Comparison of ENCODE assay signal across 8 mouse cellular contexts in genomic region chr3:37419458-37419991, GRCm38 (mm10). TPM values are rescaled to one million over a fixed set of nuclear protein-coding genes. Genes with fewer than 3 reads are reported as not detected.
DNase-seq lines count a peak whose midpoint lies in the region; ATAC-seq lines count a peak whose summit lies in the region.

Gene Spata5 (plus strand): TSS chr3:37419896.

- peak; percentile 72 for ATAC-seq in megakaryocyte progenitor cell, adult 5-6 weeks (replicated peaks; ENCODE audit: poor library complexity)

- DNase-seq in adipocyte (ENCODE audit: low spot score): peak; percentile 100
- peak; percentile 99 for DNase-seq in embryo, embryonic 10 days (ENCODE audit: low spot score)
- DNase-seq in gastrocnemius, postnatal 10 days: peak; percentile 97
- peak; percentile 100 for DNase-seq in induced T-regulatory cell, adult 2 months (ENCODE audit: low read depth)
- peak; percentile 95 to 96 for DNase-seq in left cerebral cortex, adult 9 months (ENCODE audit: low spot score in 2 of 2)
- DNase-seq in right cerebral cortex, postnatal 14 days: peak; percentile 99
- peak; percentile 90 to 98 for DNase-seq in urinary bladder, postnatal 36 days (ENCODE audit: low spot score in 2 of 2)

RNA-seq across cellular contexts. Expression of gene Spata5, which starts in this region (rescaled TPM):
- total RNA-seq in gastrocnemius, postnatal 10 days (2021): 10 to 100 TPM; 14.5 to 14.8 TPM
- total RNA-seq in megakaryocyte progenitor cell, adult 5-6 weeks (2015): 68.9 and 78.2 TPM in 2 replicates
- 126 and 148 TPM in 2 replicates for total RNA-seq in megakaryocyte progenitor cell, adult 5-6 weeks (2017)

Comparison
In these comparisons a context has a peak if more than half of its experiments do, and no peak if none do; other contexts are left out.
1. Peak in every context shown above with its lines: DNase-seq and ATAC-seq.
2. RNA of gene Spata5 (total RNA-seq): 68.9 to 148 TPM in megakaryocyte progenitor cell, adult 5-6 weeks; 14.5 to 14.8 TPM in gastrocnemius, postnatal 10 days; every median in the first group is over 4 times any median in the second.